Mouse (Mus musculus): ENCODE results near the gene Taf1b. TPM values are rescaled to one million over a fixed set of nuclear protein-coding genes. Genes with fewer than 3 reads are reported as not detected.

The Taf1b gene
- polyA plus RNA-seq, 1 experiment from 2014 or later, result 39.0 TPM

DNA sequence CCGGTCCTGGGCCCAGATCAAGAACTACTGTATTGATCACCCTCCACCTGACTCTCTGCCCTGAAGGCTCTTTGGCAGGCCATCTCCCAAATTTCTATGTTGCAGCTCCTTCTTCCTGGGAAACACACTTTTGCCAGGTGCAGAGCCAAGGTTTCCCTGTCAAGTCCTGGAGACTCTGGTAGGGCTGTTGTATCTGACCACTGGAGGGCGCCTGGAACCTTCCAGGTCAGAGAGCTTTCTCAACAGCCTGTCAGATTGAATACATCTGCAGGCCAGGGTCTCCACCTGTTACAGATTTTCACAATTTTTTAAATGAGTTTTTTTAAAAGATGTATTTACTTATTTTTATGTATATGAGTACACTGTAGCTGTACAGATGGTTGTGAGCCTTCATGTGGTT is 105.1 kb downstream of the Taf1b start:
- no peak overlapping the region for H3K27ac ChIP-seq (ENCODE audit: low read depth, low read length)
- no peak overlapping the region for H3K9ac ChIP-seq (replicated peaks; ENCODE audit: low read depth, low read length)
- H3K4me2 ChIP-seq (ENCODE audit: low read depth, low read length), result no peak overlapping the region
- H3K9me3 ChIP-seq (ENCODE audit: control insufficient read depth, low read length), result no peaks in the 10 kb centered on the region
- H3K4me1 ChIP-seq (ENCODE audit: control insufficient read depth, insufficient read depth, low read length), result no peaks in the 10 kb centered on the region
- H3K36me3 ChIP-seq (ENCODE audit: control insufficient read depth, insufficient read depth, low read length), result no peaks in the 10 kb centered on the region
- H3K4me3 ChIP-seq (ENCODE audit: low read depth, low read length), result no peak overlapping the region
- ATAC-seq (ENCODE audit: low read depth), result no peak
- WGBS, result 31% methylated on average over 2 of the region's 2 CpGs
- no peaks in the 10 kb centered on the region for H3K27me3 ChIP-seq (ENCODE audit: control insufficient read depth, insufficient read depth, low read length)

DNA sequence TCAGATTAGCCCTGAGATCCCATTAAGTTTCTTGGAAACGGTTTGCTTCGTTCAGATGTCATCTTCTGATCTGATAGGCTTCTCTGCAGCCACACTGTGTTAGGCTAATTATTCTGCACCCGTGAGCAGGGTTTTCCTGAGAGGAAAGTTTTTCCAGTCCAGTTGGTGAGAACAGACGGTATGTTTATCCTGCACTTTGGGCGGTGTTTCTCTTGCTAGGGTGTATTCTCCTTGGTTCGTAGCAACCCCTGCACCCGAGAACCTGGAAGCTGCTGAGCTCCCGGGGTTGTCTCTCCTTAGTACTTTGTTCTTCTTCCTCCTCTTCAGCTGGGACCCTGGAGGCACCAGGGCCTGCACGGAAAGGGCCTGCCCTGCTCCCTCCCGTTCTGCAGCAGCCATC is 108.0 kb downstream of the Taf1b start:
- no peak overlapping the region for H3K4me3 ChIP-seq (ENCODE audit: low read depth, low read length)
- WGBS, result 59% methylated on average over 10 of the region's 10 CpGs
- H3K36me3 ChIP-seq (ENCODE audit: control insufficient read depth, insufficient read depth, low read length), result no peaks in the 10 kb centered on the region
- H3K9me3 ChIP-seq (ENCODE audit: control insufficient read depth, low read length), result no peaks in the 10 kb centered on the region
- ATAC-seq (ENCODE audit: low read depth), result no peak
- H3K9ac ChIP-seq (replicated peaks; ENCODE audit: low read depth, low read length), result no peak overlapping the region
- no peaks in the 10 kb centered on the region for H3K27me3 ChIP-seq (ENCODE audit: control insufficient read depth, insufficient read depth, low read length)
- no peak overlapping the region for H3K27ac ChIP-seq (ENCODE audit: low read depth, low read length)
- H3K4me2 ChIP-seq (ENCODE audit: low read depth, low read length), result no peak overlapping the region
- H3K4me1 ChIP-seq (ENCODE audit: control insufficient read depth, insufficient read depth, low read length), result no peaks in the 10 kb centered on the region

Other genes with a start within 250 kb of the Taf1b start
- gene Grhl1, start 73.9 kb downstream of the Taf1b start, polyA plus RNA-seq (2014; fragmentation: Nextera tagmentation; extraction: Ambion mirVana), result 0.30 and 0.48 TPM in 2 replicates
- gene Klf11, start 152.9 kb downstream of the Taf1b start, polyA plus RNA-seq (2014; fragmentation: Nextera tagmentation; extraction: Ambion mirVana), result 13.3 and 18.8 TPM in 2 replicates
- gene Cys1, start 183.5 kb downstream of the Taf1b start, polyA plus RNA-seq (2014; fragmentation: Nextera tagmentation; extraction: Ambion mirVana), result 1.3 and 2.2 TPM in 2 replicates
- gene Rrm2, start 209.9 kb downstream of the Taf1b start, polyA plus RNA-seq (2014; fragmentation: Nextera tagmentation; extraction: Ambion mirVana), result 26.1 and 31.2 TPM in 2 replicates